Mouse (Mus musculus) ovary, postnatal 36 days (tissue): ENCODE results near the gene Nabp2.

Experiments used
- DNase-seq: peaks from one replicate; pipeline ENCODE4 v3.0.0; 2022; ENCODE audit warnings: low spot score, mixed read lengths

Gene Nabp2

GRCm38 (mm10) chr10:128411211-128412054 lies at the start of gene Nabp2, which contains the start of gene Rnf41:
Nabp2 (minus strand) TSS chr10:128411492.
Rnf41 (plus strand) TSS chr10:128411657.
- DNase-seq, result peak; percentile 97

- no peak for DNase-seq
Measured at GRCm38 (mm10) chr10:128460270-128460630, 49.0 kb upstream of the Nabp2 start.

DNA sequence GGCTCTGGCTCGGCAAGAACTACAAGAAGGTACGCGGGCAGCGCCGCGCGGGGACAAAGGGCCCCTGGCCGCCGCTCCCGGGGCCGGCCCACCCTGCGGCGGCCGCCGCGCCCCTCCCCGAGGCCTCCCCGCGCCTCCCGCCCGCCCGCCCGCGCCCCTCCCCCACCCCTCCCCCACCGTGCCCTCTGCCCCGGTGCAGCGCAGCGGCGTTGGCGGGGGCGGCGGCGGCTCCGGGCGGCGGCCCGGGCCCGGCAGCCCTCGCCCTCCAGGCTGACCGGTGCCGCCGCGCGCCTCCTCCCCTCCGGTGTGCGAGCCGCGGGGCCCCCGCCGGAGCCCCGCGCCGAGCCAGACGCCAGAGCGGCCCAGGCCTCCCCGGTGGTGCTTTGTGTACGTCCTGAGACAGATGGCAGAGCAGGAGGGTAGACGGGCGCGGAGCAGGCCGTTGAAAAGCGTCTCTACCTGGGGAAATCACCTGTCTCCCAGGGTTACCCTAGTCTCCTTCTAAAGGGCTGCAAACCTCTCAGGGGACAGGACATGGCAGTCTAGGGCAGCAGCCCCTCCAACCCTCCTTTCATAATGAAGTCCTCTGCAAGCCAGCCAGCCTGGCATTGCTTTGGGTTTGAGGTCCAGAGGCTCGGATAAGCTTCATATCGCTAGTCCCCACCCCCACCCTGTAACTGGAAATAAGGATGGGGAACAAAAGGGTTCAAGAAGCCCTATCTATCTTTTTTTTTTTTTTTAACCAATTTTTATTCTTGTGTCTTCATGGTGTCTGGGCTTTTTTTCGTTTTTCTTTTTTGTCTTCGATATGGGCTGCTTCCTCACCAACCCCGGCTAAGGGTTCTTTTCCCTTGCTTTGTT lies 48.3 kb upstream of the Nabp2 start:
- peak; percentile 59 for DNase-seq

- peak; percentile 91 for DNase-seq
Measured at GRCm38 (mm10) chr10:128458719-128459408, 47.6 kb upstream of the Nabp2 start, which contains the start of gene Smarcc2. Smarcc2 (plus strand) TSS chr10:128459248.

- peak; percentile 91 for DNase-seq
Measured at GRCm38 (mm10) chr10:128458348-128458718, 47.0 kb upstream of the Nabp2 start.

GRCm38 (mm10) chr10:128457676-128458075 lies 46.4 kb upstream of the Nabp2 start:
- no peak for DNase-seq

- peak; percentile 28 for DNase-seq
Measured at GRCm38 (mm10) chr10:128455280-128455679, 44.0 kb upstream of the Nabp2 start.

DNA sequence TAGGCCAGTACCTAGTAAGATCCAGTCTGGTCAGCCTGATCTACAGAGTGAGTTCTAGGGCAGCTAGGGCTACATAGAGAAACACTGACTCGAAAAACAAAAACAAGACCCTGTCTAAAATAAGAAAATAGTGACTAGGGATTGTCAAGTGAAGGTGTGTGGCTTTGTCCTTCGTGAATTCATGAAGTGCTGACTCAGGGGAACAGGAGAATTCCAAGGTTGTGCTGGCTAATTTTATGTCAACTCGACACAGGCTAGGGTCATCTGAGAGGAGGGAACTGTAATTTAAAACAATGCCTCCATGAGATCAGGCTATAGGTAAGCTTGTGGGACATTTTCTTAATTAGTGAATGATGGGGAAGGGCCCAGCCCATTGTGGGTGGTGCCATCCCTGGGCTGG lies 43.2 kb upstream of the Nabp2 start:
- DNase-seq, result no peak

GRCm38 (mm10) chr10:128451014-128451413 lies 39.7 kb upstream of the Nabp2 start:
- no peak for DNase-seq

DNA sequence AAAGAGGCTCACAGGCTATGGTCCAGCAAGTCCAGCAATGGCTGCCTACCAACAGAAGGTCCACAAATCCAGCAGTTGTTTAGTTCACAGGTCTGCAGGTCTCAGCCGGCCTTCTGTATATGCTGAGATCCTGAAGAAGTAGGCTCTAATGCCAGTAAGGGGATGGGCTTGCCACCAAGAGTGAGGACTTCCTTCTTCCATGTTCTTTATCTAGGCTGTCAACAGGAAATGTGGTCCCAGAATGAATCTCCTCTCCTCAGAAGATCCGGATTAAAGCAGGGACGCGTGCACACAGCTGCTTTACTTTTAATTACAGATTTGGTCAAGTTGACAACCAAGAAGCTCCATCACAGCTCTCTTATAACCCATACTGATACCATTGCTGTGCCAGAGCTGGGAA lies 34.1 kb upstream of the Nabp2 start:
- no peak for DNase-seq

- no peak for DNase-seq
Measured at GRCm38 (mm10) chr10:128444354-128444753, 33.1 kb upstream of the Nabp2 start.

- DNase-seq, result no peak
Measured at GRCm38 (mm10) chr10:128442718-128443117, 31.4 kb upstream of the Nabp2 start.

GRCm38 (mm10) chr10:128441324-128442119 lies 30.2 kb upstream of the Nabp2 start:
- no peak for DNase-seq

GRCm38 (mm10) chr10:128440407-128440806 lies 29.1 kb upstream of the Nabp2 start:
- no peak for DNase-seq

DNA sequence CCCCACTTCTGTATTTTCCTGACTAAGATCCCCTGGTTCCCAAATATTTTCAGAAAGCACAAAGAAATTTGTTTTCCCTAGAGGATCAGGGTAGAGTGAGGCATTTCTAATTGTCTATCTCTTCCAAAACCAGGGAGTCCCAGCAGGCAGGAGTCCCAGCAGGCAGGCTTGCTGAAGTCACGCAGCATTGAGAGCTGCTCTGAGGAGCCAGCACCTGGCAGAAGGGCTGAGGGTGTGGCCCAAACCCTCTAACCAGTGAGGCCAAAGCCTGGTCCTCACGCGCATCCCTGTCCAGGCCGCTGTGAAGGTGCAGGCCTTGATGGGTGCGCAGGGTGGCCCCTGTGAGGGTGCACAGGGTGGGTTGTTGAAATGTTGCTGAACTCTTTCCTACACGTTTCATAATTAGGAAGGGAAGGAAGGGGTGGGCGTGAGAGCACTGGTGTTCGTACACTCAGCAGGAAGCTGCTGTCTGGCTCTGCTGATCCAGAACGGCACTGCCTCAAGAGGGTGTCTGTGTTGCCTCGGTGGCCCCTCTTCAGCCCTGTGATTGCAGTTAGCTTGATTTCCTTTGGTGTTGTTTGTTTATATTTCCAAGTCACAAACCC lies 27.5 kb upstream of the Nabp2 start:
- no peak for DNase-seq

DNA sequence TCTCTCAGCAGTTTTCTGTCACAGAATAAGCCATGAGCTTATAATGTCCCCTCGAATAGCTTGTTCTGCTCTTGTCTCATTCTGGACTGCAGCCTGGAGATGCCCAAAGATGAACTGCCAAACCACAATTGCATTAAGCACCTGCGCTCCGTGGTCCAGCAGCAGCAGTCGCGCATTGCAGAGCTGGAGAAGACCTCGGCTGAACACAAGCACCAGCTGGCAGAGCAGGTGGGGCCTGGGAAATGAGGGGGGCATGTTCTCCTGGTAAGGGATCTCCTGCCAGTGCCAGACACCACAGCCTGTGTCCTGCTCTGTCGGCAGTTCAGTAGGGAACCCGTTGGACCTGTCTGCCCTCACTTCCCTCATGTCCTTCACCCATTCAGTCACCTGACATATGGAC lies 25.1 kb upstream of the Nabp2 start:
- DNase-seq, result no peak

- no peak for DNase-seq
Measured at GRCm38 (mm10) chr10:128435873-128436272, 24.6 kb upstream of the Nabp2 start.

DNA sequence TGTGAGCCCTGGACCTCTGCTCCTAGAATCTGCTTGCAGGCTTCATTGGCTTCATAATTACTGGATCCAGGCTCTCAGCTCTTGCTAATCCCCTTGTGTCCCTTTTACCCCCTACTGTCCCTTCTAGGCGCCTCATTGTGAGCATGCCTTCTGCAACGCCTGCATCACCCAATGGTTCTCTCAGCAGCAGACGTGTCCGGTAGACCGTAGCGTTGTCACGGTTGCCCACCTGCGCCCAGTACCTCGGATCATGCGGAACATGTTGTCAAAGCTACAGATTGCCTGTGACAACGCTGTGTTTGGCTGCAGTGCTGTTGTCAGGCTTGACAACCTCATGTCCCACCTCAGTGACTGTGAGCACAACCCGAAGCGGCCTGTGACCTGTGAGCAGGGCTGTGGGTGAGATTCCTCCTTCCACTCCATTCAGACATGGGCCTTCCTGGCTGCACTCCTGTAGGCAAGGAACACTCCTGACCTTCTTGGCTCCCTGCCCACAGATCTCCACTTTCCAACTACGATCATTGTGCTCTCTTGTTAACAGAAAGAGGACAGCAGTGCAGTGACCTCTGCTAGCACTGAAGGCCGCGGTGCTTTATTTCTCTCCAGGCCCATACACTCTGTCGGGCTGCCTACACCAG lies 24.0 kb upstream of the Nabp2 start:
- DNase-seq, result peak; percentile 45

DNA sequence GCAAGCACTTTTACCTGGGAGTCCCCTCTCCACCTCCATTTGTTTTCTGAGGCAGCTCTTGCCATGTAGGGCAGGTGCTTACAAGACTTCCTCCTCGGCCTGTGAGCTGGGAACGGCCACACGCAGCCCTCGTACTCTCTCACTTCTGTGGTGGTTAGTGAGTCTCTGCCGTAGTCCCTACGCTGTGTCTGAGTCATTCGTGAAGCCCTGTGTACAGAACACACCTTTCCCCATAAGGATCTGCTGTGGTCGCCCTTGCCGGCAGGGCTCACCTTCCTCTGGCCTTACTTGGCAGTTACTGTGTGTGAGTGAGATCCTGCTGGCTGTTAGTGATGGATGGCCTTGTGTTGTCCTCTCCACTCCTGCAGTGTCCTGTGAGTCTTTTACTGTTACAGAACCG lies 23.4 kb upstream of the Nabp2 start:
- no peak for DNase-seq

DNA sequence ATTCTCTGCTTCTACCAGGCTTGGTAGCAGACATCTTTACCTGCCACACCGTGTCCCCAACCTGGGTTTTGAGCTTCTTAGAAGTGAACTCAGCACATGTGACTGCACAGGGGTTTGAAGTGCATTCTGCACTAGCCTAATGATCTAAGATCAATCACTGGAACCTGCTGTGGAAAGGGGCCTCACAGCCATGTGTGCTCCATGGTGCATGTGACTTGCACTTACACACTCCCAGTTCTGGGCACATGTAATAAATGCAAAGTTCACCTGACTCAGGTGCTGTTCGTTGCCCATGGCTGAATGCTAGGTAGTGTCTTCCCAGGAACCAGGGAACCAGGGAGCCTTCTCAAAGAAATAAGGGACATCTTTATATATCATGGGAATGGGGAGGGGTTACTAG lies 22.1 kb upstream of the Nabp2 start:
- DNase-seq, result no peak

DNA sequence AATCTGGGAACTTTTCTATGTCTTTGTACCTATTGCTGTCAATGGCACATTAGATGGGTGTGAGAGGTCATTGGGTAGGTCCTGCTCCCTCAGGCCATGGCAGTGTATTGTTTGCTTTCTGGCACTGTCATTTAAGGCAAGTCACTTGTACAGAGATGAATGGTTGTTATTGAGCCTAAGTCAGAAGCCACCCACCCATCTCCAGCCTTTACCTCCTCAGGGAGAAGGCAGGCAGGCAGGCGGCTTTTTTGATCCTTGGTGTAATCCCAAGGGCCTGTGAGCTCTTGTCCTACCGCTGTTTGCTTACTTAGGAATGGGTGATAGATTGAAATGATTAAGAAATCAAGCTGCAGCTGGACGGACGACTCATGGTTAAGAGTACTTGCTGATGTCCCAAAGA lies 18.2 kb upstream of the Nabp2 start:
- DNase-seq, result no peak
